Mouse (Mus musculus) ovary, postnatal 10 days (tissue): ENCODE results near the gene Arhgef28.

ENCODE experiments used
- DNase-seq: peaks from one replicate; pipeline ENCODE4 v3.0.0; 2022; ENCODE audit warnings: low spot score

Arhgef28 gene

GRCm38 (mm10) chr13:98183157-98183878 lies 22.9 kb downstream of the Arhgef28 start:
- DNase-seq, result no peak

GRCm38 (mm10) chr13:98182330-98182729 lies 23.9 kb downstream of the Arhgef28 start:
- DNase-seq, result no peak

GRCm38 (mm10) chr13:98180636-98181035 lies 25.6 kb downstream of the Arhgef28 start:
- no peak for DNase-seq

GRCm38 (mm10) chr13:98175323-98176007 lies 30.8 kb downstream of the Arhgef28 start:
- DNase-seq, result no peak

GRCm38 (mm10) chr13:98173008-98173407 lies 33.2 kb downstream of the Arhgef28 start:
- DNase-seq, result no peak

GRCm38 (mm10) chr13:98172365-98172764 lies 33.9 kb downstream of the Arhgef28 start:
- DNase-seq, result no peak

GRCm38 (mm10) chr13:98171706-98172105 lies 34.5 kb downstream of the Arhgef28 start:
- no peak for DNase-seq

GRCm38 (mm10) chr13:98171257-98171656 lies 35.0 kb downstream of the Arhgef28 start:
- DNase-seq, result no peak

- no peak for DNase-seq
Observed at GRCm38 (mm10) chr13:98164878-98165277, 41.4 kb downstream of the Arhgef28 start.

GRCm38 (mm10) chr13:98161496-98161895 lies 44.7 kb downstream of the Arhgef28 start:
- DNase-seq, result no peak

GRCm38 (mm10) chr13:98156656-98157055 lies 49.6 kb downstream of the Arhgef28 start:
- DNase-seq, result no peak

- DNase-seq, result no peak
Observed at GRCm38 (mm10) chr13:98152759-98153158, 53.5 kb downstream of the Arhgef28 start.

GRCm38 (mm10) chr13:98147532-98147931 lies 58.7 kb downstream of the Arhgef28 start:
- DNase-seq, result no peak

GRCm38 (mm10) chr13:98146573-98147160 lies 59.6 kb downstream of the Arhgef28 start:
- no peak for DNase-seq

- no peak for DNase-seq
Observed at GRCm38 (mm10) chr13:98145310-98145709, 60.9 kb downstream of the Arhgef28 start.

- DNase-seq, result no peak
Observed at GRCm38 (mm10) chr13:98143000-98143399, 63.2 kb downstream of the Arhgef28 start.

- no peak for DNase-seq
Observed at GRCm38 (mm10) chr13:98140626-98141025, 65.6 kb downstream of the Arhgef28 start.

- DNase-seq, result no peak
Observed at GRCm38 (mm10) chr13:98138786-98139185, 67.5 kb downstream of the Arhgef28 start.

- no peak for DNase-seq
Observed at GRCm38 (mm10) chr13:98135890-98136555, 70.2 kb downstream of the Arhgef28 start.

GRCm38 (mm10) chr13:98132951-98133350 lies 73.3 kb downstream of the Arhgef28 start:
- DNase-seq, result no peak

GRCm38 (mm10) chr13:98132264-98132663 lies 74.0 kb downstream of the Arhgef28 start:
- DNase-seq, result no peak

- DNase-seq, result no peak
Observed at GRCm38 (mm10) chr13:98125666-98126065, 80.6 kb downstream of the Arhgef28 start.
